Mouse (Mus musculus) stomach, embryonic 14.5 days (tissue): ENCODE measurements around the gene Nfkbil1. TPM values are rescaled to one million over a fixed set of nuclear protein-coding genes. Genes with fewer than 3 reads are reported as not detected.

Source experiments
- ATAC-seq: fragments of 200-750 bp; cut with Nextera tagmentation; 2 replicates; pipeline ENCODE4 v1.8.0; 2017; ENCODE audit warnings: low read depth, moderate TSS enrichment; ENCODE audit not compliant: insufficient number of reproducible peaks, insufficient read depth, low FRiP score
- H3K27ac ChIP-seq: fragments of 300-500 bp; sonication (generic); 2 replicates; pipeline ENCODE4 v1.5.1; 2014; ENCODE audit warnings: mild to moderate bottlenecking, low read length, moderate library complexity, mixed read lengths
- H3K27me3 ChIP-seq: fragments of 300-500 bp; sonication (generic); 2 replicates; pipeline ENCODE4 v1.6.1; 2014; ENCODE audit warnings: low read length, control low read depth, mixed read lengths; ENCODE audit not compliant: control insufficient read depth, insufficient read depth
- H3K36me3 ChIP-seq: fragments of 300-500 bp; sonication (generic); 2 replicates; pipeline ENCODE4 v1.6.1; 2014; ENCODE audit warnings: mild to moderate bottlenecking, control low read depth, low read length, moderate library complexity, mixed read lengths; ENCODE audit not compliant: control insufficient read depth, insufficient read depth
- H3K4me1 ChIP-seq: fragments of 300-500 bp; sonication (generic); 2 replicates; pipeline ENCODE4 v1.6.1; 2014; ENCODE audit warnings: low read length, control low read depth, mixed read lengths; ENCODE audit not compliant: control insufficient read depth, insufficient read depth
- H3K4me2 ChIP-seq: fragments of 300-500 bp; sonication (generic); replicated peaks from 2 replicates; pipeline ENCODE4 v1.6.1; 2014; ENCODE audit warnings: low read depth, low read length, control low read depth
- H3K4me3 ChIP-seq: fragments of 300-500 bp; sonication (generic); 2 replicates; pipeline ENCODE4 v1.5.1; 2014; ENCODE audit warnings: low read depth, low read length, control low read depth
- H3K9ac ChIP-seq: fragments of 300-500 bp; sonication (generic); replicated peaks from 2 replicates; pipeline ENCODE4 v1.6.1; 2014; ENCODE audit warnings: low read depth, mild to moderate bottlenecking, control low read depth, low read length, moderate library complexity, mixed read lengths
- H3K9me3 ChIP-seq: fragments of 300-500 bp; sonication (generic); 2 replicates; pipeline ENCODE4 v1.6.1; 2016; ENCODE audit warnings: low read depth, low read length, control low read depth; ENCODE audit not compliant: control insufficient read depth
- WGBS: fragments of 180-500 bp; shearing (Covaris S2); extraction: QIAGEN DNeasy Blood & Tissue Kit; methylation state at CpG from one replicate; pipeline ENCODE4 v1.1.7; 2014; 5-methylcytosine and 5-hydroxymethylcytosine counted together
- polyA plus RNA-seq: library from polyadenylated mRNA; unstranded; fragments of >200 nt; fragmentation: Nextera tagmentation; extraction: Ambion mirVana; gene quantifications from 2 replicates; pipeline ENCODE4 v1.2.1, GENCODE M21; 2014

Gene Nfkbil1
- polyA plus RNA-seq, 1 experiment from 2014 or later = 3.5 TPM

- Histone ChIP-seq H3K4me2 (no peak overlapping the region), H3K27me3 (no peaks in the 10 kb centered on the region), H3K27ac (no peak overlapping the region), H3K36me3 (peaks cover 85% of the 10 kb centered on the region), H3K4me1 (no peaks in the 10 kb centered on the region), H3K4me3 (no peak overlapping the region), H3K9me3 (no peaks in the 10 kb centered on the region), H3K9ac (no peak overlapping the region)
- no peak for ATAC-seq
- 85% methylated on average over 3 of the region's 3 CpGs for WGBS
Measured at GRCm38 (mm10) chr17:35250348-35251120, 14.9 kb upstream of the Nfkbil1 start.

- ATAC-seq = no peak
- 85% methylated on average over 19 of the region's 19 CpGs for WGBS
Measured at GRCm38 (mm10) chr17:35249451-35250197, 14.0 kb upstream of the Nfkbil1 start.

GRCm38 (mm10) chr17:35248986-35249385 lies 13.4 kb upstream of the Nfkbil1 start:
- Histone ChIP-seq H3K27me3 (no peaks in the 10 kb centered on the region), H3K36me3 (peaks cover 98% of the 10 kb centered on the region), H3K9me3 (no peaks in the 10 kb centered on the region), H3K27ac (no peak overlapping the region), H3K4me3 (no peak overlapping the region), H3K4me1 (peaks cover 12% of the 10 kb centered on the region), H3K9ac (no peak overlapping the region), H3K4me2 (no peak overlapping the region)
- WGBS = 84% methylated on average over 14 of the region's 14 CpGs
- no peak for ATAC-seq

More at GRCm38 (mm10) chr17:35249451-35250197, 14.0 kb upstream of the Nfkbil1 start:
- peaks cover 94% of the 10 kb centered on the region for H3K36me3 ChIP-seq
- H3K9ac ChIP-seq = no peak overlapping the region
- H3K4me1 ChIP-seq = peaks cover 6% of the 10 kb centered on the region; the same call in 1 of the 2 replicates
- no peaks in the 10 kb centered on the region for H3K9me3 ChIP-seq
- H3K4me3 ChIP-seq = no peak overlapping the region
- H3K27me3 ChIP-seq = no peaks in the 10 kb centered on the region
- no peak overlapping the region for H3K4me2 ChIP-seq
- no peak overlapping the region for H3K27ac ChIP-seq

GRCm38 (mm10) chr17:35247144-35247543 lies 11.6 kb upstream of the Nfkbil1 start:
- Histone ChIP-seq H3K4me2 (no peak overlapping the region), H3K9me3 (no peaks in the 10 kb centered on the region), H3K4me3 (no peak overlapping the region), H3K9ac (no peak overlapping the region), H3K4me1 (peaks cover 17% of the 10 kb centered on the region), H3K36me3 (peaks cover 89% of the 10 kb centered on the region), H3K27me3 (no peaks in the 10 kb centered on the region), H3K27ac (no peak overlapping the region)
- 79% methylated on average over 7 of the region's 7 CpGs for WGBS
- ATAC-seq = no peak

- Histone ChIP-seq H3K36me3 (peaks cover 79% of the 10 kb centered on the region), H3K4me3 (no peak overlapping the region), H3K9me3 (no peaks in the 10 kb centered on the region), H3K27me3 (no peaks in the 10 kb centered on the region), H3K4me2 (no peak overlapping the region), H3K27ac (no peak overlapping the region), H3K9ac (no peak overlapping the region), H3K4me1 (peaks cover 17% of the 10 kb centered on the region)
- 80% methylated on average over 15 of the region's 15 CpGs for WGBS
- no peak for ATAC-seq
Measured at GRCm38 (mm10) chr17:35245731-35246623, 10.4 kb upstream of the Nfkbil1 start.

GRCm38 (mm10) chr17:35244999-35245398 lies 9.4 kb upstream of the Nfkbil1 start:
- Histone ChIP-seq H3K4me3 (no peak overlapping the region), H3K9me3 (no peaks in the 10 kb centered on the region), H3K27me3 (no peaks in the 10 kb centered on the region), H3K36me3 (peaks cover 69% of the 10 kb centered on the region), H3K9ac (0 out of 2 replicates have a peak overlapping the region, but pooled peaks have one; percentile 4), H3K4me2 (no peak overlapping the region), H3K27ac (no peak overlapping the region), H3K4me1 (peaks cover 26% of the 10 kb centered on the region)
- ATAC-seq = no peak
- 73% methylated on average over 2 of the region's 2 CpGs for WGBS

- WGBS = 5% methylated on average over 16 of the region's 16 CpGs
- Histone ChIP-seq H3K4me2 (peak overlapping the region; percentile 93), H3K9ac (peak overlapping the region; percentile 95), H3K27me3 (no peaks in the 10 kb centered on the region), H3K27ac (peak overlapping the region; percentile 98), H3K9me3 (no peaks in the 10 kb centered on the region), H3K4me3 (peak overlapping the region; percentile 92), H3K4me1 (peaks cover 27% of the 10 kb centered on the region), H3K36me3 (peaks cover 50% of the 10 kb centered on the region)
- no peak for ATAC-seq
Measured at GRCm38 (mm10) chr17:35243086-35243485, 7.5 kb upstream of the Nfkbil1 start.
